ENCODE assay signal across 13 mouse cellular contexts in the genomic region with DNA sequence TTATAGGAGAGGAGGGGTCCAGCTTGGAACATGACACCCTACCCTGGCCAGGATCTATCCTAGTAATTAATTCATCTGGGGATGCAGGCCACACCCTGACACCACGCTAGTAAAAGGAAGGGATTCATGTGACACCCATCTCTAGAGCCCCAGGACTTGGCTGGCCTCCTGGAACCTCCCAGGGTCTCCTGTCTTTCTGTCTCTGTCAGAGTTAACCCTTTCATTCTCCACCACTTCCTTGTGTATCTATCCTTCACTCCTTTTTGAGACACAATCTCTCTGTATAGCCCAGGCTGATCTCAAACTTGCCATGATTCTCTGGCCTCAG. TPM values are rescaled to one million over a fixed set of nuclear protein-coding genes. Genes with fewer than 3 reads are reported as not detected.
DNase-seq lines count a peak whose midpoint lies in the region; ATAC-seq lines count a peak whose summit lies in the region.
"Had no signal": no experiment of that assay in that cellular context is flagged by ENCODE, and none has a peak within 500 bp of the region (broad histone marks: within the 10 kb centered on the region; RNA-seq: fewer than 3 reads in every experiment).

No protein-coding gene starts in this region.

- H3K9ac ChIP-seq in heart, embryonic 16.5 days (ENCODE audit: low read length), result peak overlapping the region; percentile 89
- H3K9ac ChIP-seq in lung, embryonic 16.5 days (ENCODE audit: low read length), result no peak overlapping the region
- H3K9ac ChIP-seq in liver, embryonic 15.5 days, result 0 out of 2 replicates have a peak overlapping the region, but pooled peaks have one; percentile 36

- no peak for DNase-seq in heart, postnatal 10 days
- DNase-seq in lung, postnatal 14 days, result no peak
- no peak for DNase-seq in embryo, embryonic 10.5 days (ENCODE audit: low spot score)
- DNase-seq: kidney, adult 9 months had no signal

- 0% methylated on average over 1 of the region's 1 CpGs for WGBS in heart, embryonic 16.5 days
- 11% methylated on average over 1 of the region's 1 CpGs for WGBS in lung, embryonic 16.5 days
- WGBS in liver, embryonic 15.5 days (ENCODE audit: insufficient replicate concordance), result 30% methylated on average over 1 of the region's 1 CpGs

- peaks cover 77% of the 10 kb centered on the region for H3K4me1 ChIP-seq in erythroblast, embryonic 14.5 days (ENCODE audit: control insufficient read depth)
- H3K4me1 ChIP-seq in heart, embryonic 16.5 days (ENCODE audit: control insufficient read depth, insufficient read depth, low read length), result peaks cover 46% of the 10 kb centered on the region
- peaks cover 60% of the 10 kb centered on the region for H3K4me1 ChIP-seq in lung, embryonic 16.5 days (replicated peaks; ENCODE audit: control insufficient read depth, insufficient read depth, low read length)
- peaks cover 72% of the 10 kb centered on the region for H3K4me1 ChIP-seq in liver, embryonic 15.5 days (replicated peaks)

- ATAC-seq in erythroblast, adult 5-6 weeks (replicated peaks; ENCODE audit: low FRiP score, poor library complexity, severe bottlenecking), result no peak
- no peak for ATAC-seq in heart, embryonic 16.5 days (replicated peaks; ENCODE audit: extremely low read depth, insufficient read depth, low FRiP score)
- ATAC-seq in lung, embryonic 16.5 days (ENCODE audit: low read depth), result peak; percentile 31
- ATAC-seq in liver, embryonic 15.5 days (ENCODE audit: insufficient read depth), result no peak

- intact Hi-C loops in heart, postnatal 10 days (cut with DNase I), result no loop called here

- peaks cover 40% of the 10 kb centered on the region for H3K27me3 ChIP-seq in erythroblast, embryonic 14.5 days (ENCODE audit: control insufficient read depth)
- no peaks in the 10 kb centered on the region for H3K27me3 ChIP-seq in heart, embryonic 16.5 days (ENCODE audit: control insufficient read depth, insufficient read depth, low read length)
- H3K27me3 ChIP-seq in lung, embryonic 16.5 days (ENCODE audit: control insufficient read depth, insufficient read depth, low read depth, low read length), result no peaks in the 10 kb centered on the region; the same call in 1 of the 2 replicates
- peaks cover 49% of the 10 kb centered on the region for H3K27me3 ChIP-seq in liver, embryonic 15.5 days

- H3K9me3 ChIP-seq in erythroblast, embryonic 14.5 days (ENCODE audit: control insufficient read depth, low read length), result no peaks in the 10 kb centered on the region
- no peaks in the 10 kb centered on the region for H3K9me3 ChIP-seq in heart, embryonic 16.5 days (replicated peaks; ENCODE audit: control insufficient read depth, low read length)
- no peaks in the 10 kb centered on the region for H3K9me3 ChIP-seq in lung, embryonic 16.5 days (ENCODE audit: control insufficient read depth, low read length)
- no peaks in the 10 kb centered on the region for H3K9me3 ChIP-seq in liver, embryonic 15.5 days (replicated peaks)

- peak overlapping the region; percentile 26 for H3K4me3 ChIP-seq in erythroblast, embryonic 14.5 days (replicated peaks)
- peak overlapping the region; percentile 58 for H3K4me3 ChIP-seq in heart, embryonic 16.5 days (ENCODE audit: low read length)
- no peak overlapping the region for H3K4me3 ChIP-seq in lung, embryonic 16.5 days (ENCODE audit: low read length)
- no peak overlapping the region for H3K4me3 ChIP-seq in liver, embryonic 15.5 days (replicated peaks)

- H3K27ac ChIP-seq in heart, embryonic 16.5 days (ENCODE audit: low read length), result peak overlapping the region; percentile 99
- peak overlapping the region; percentile 84 for H3K27ac ChIP-seq in lung, embryonic 16.5 days (ENCODE audit: low read length)
- H3K27ac ChIP-seq in liver, embryonic 15.5 days (replicated peaks), result no peak overlapping the region

- H3K36me3 ChIP-seq in erythroblast, embryonic 14.5 days (ENCODE audit: control insufficient read depth), result peaks cover 48% of the 10 kb centered on the region
- no peaks in the 10 kb centered on the region for H3K36me3 ChIP-seq in heart, embryonic 16.5 days (ENCODE audit: control insufficient read depth, insufficient read depth)
- 0 out of 2 replicates have a peak, but pooled peaks cover 2% of the 10 kb centered on the region for H3K36me3 ChIP-seq in lung, embryonic 16.5 days (ENCODE audit: control insufficient read depth, insufficient read depth, low read length)
- peaks cover 28% of the 10 kb centered on the region for H3K36me3 ChIP-seq in liver, embryonic 15.5 days (replicated peaks)

- H3K4me2 ChIP-seq in heart, embryonic 16.5 days (ENCODE audit: low read depth, low read length), result peak overlapping the region; percentile 77
- no peak overlapping the region for H3K4me2 ChIP-seq in lung, embryonic 16.5 days (ENCODE audit: low read depth, low read length)
- H3K4me2 ChIP-seq in liver, embryonic 15.5 days, result no peak overlapping the region

RNA-seq across cellular contexts. Expression of gene Josd2, which starts 4.7 kb away (rescaled TPM):
- 1,062 and 1,188 TPM in 2 replicates for polyA plus RNA-seq in erythroblast, embryonic 14.5 days (2012)
- total RNA-seq in erythroblast, adult 5-6 weeks (2015; ENCODE audit: low replicate concordance), result 6.7 and 43.7 TPM in 2 replicates
- 33.7 and 59.7 TPM in 2 replicates for total RNA-seq in erythroblast, adult 5-6 weeks (2017; ENCODE audit: low replicate concordance)
- polyA plus RNA-seq in heart, embryonic 16.5 days (2015; fragmentation: Nextera tagmentation; extraction: Ambion mirVana), result 157 and 169 TPM in 2 replicates
- 10 to 100 TPM; 70.3 to 79.0 TPM for total RNA-seq in heart, postnatal 10 days (2021)
- polyA plus RNA-seq in lung, embryonic 16.5 days (2015; fragmentation: Nextera tagmentation; extraction: Ambion mirVana), result 115 and 116 TPM in 2 replicates
- polyA plus RNA-seq in liver, embryonic 15.5 days (2015; fragmentation: Nextera tagmentation; extraction: Ambion mirVana), result 175 and 198 TPM in 2 replicates

RNA-seq across cellular contexts. Expression of gene Aspdh, which starts 7.3 kb away (rescaled TPM):
- polyA plus RNA-seq in erythroblast, embryonic 14.5 days (2012), result 0.17 and 0.50 TPM in 2 replicates
- total RNA-seq in erythroblast, adult 5-6 weeks (2015; ENCODE audit: low replicate concordance), result not detected in 2 replicates
- not detected in 2 replicates for total RNA-seq in erythroblast, adult 5-6 weeks (2017; ENCODE audit: low replicate concordance)
- polyA plus RNA-seq in heart, embryonic 16.5 days (2015; fragmentation: Nextera tagmentation; extraction: Ambion mirVana), result 0.62 and 1.2 TPM in 2 replicates
- total RNA-seq in heart, postnatal 10 days (2021), result under 1 TPM; 0.79 to 0.93 TPM
- polyA plus RNA-seq in lung, embryonic 16.5 days (2015; fragmentation: Nextera tagmentation; extraction: Ambion mirVana), result 0.62 and 1.3 TPM in 2 replicates
- 14.3 and 17.3 TPM in 2 replicates for polyA plus RNA-seq in liver, embryonic 15.5 days (2015; fragmentation: Nextera tagmentation; extraction: Ambion mirVana)
- total RNA-seq: ES-E14; megakaryocyte progenitor cell, adult 5-6 weeks had no signal
- polyA plus RNA-seq: embryonic facial prominence, embryonic 11.5 days; spleen, adult 2 months had no signal

RNA-seq across cellular contexts. Expression of gene Emc10, which starts 23.8 kb away (rescaled TPM):
- polyA plus RNA-seq in erythroblast, embryonic 14.5 days (2012), result 26.0 and 30.5 TPM in 2 replicates
- total RNA-seq in erythroblast, adult 5-6 weeks (2015; ENCODE audit: low replicate concordance), result 17.9 and 19.2 TPM in 2 replicates
- total RNA-seq in erythroblast, adult 5-6 weeks (2017; ENCODE audit: low replicate concordance), result 12.4 and 13.4 TPM in 2 replicates
- 87.9 and 88.7 TPM in 2 replicates for polyA plus RNA-seq in heart, embryonic 16.5 days (2015; fragmentation: Nextera tagmentation; extraction: Ambion mirVana)
- total RNA-seq in heart, postnatal 10 days (2021), result 100 to 1,000 TPM; 101 to 102 TPM
- polyA plus RNA-seq in lung, embryonic 16.5 days (2015; fragmentation: Nextera tagmentation; extraction: Ambion mirVana), result 94.0 TPM in 2 replicates
- polyA plus RNA-seq in liver, embryonic 15.5 days (2015; fragmentation: Nextera tagmentation; extraction: Ambion mirVana), result 45.9 and 55.4 TPM in 2 replicates

RNA-seq across cellular contexts. Expression of gene Fam71e1, which starts 23.9 kb away (rescaled TPM):
- 0.16 TPM in 1 of 2 replicates, not detected in the other for polyA plus RNA-seq in erythroblast, embryonic 14.5 days (2012)
- total RNA-seq in erythroblast, adult 5-6 weeks (2015; ENCODE audit: low replicate concordance), result not detected in 2 replicates
- total RNA-seq in erythroblast, adult 5-6 weeks (2017; ENCODE audit: low replicate concordance), result not detected in 2 replicates
- polyA plus RNA-seq in heart, embryonic 16.5 days (2015; fragmentation: Nextera tagmentation; extraction: Ambion mirVana), result 6.8 and 7.6 TPM in 2 replicates
- total RNA-seq in heart, postnatal 10 days (2021), result 1 to 10 TPM; 5.1 to 6.0 TPM
- polyA plus RNA-seq in lung, embryonic 16.5 days (2015; fragmentation: Nextera tagmentation; extraction: Ambion mirVana), result 9.5 and 9.9 TPM in 2 replicates
- 1.7 and 2.0 TPM in 2 replicates for polyA plus RNA-seq in liver, embryonic 15.5 days (2015; fragmentation: Nextera tagmentation; extraction: Ambion mirVana)

RNA-seq across cellular contexts. Expression of gene Lrrc4b, which starts 43.7 kb away (rescaled TPM):
- polyA plus RNA-seq in erythroblast, embryonic 14.5 days (2012), result not detected in 2 replicates
- not detected in 2 replicates for total RNA-seq in erythroblast, adult 5-6 weeks (2015; ENCODE audit: low replicate concordance)
- total RNA-seq in erythroblast, adult 5-6 weeks (2017; ENCODE audit: low replicate concordance), result not detected in 2 replicates
- 1.2 and 1.3 TPM in 2 replicates for polyA plus RNA-seq in heart, embryonic 16.5 days (2015; fragmentation: Nextera tagmentation; extraction: Ambion mirVana)
- total RNA-seq in heart, postnatal 10 days (2021), result 10 to 100 TPM; 28.3 to 39.0 TPM
- polyA plus RNA-seq in lung, embryonic 16.5 days (2015; fragmentation: Nextera tagmentation; extraction: Ambion mirVana), result 0.36 and 0.57 TPM in 2 replicates
- 0.03 TPM in 1 of 2 replicates, not detected in the other for polyA plus RNA-seq in liver, embryonic 15.5 days (2015; fragmentation: Nextera tagmentation; extraction: Ambion mirVana)
- total RNA-seq: megakaryocyte progenitor cell, adult 5-6 weeks had no signal

Comparison
In these comparisons a context has a peak if more than half of its experiments do, and no peak if none do; other contexts are left out.
1. H3K4me3 ChIP-seq: peak in erythroblast, embryonic 14.5 days (single experiment) and heart, embryonic 16.5 days (single experiment); none in lung, embryonic 16.5 days (single experiment) and liver, embryonic 15.5 days (single experiment).